Mouse (Mus musculus) C2C12 (cell line): ENCODE measurements around the gene Ccdc92. TPM values are rescaled to one million over a fixed set of nuclear protein-coding genes. Genes with fewer than 3 reads are reported as not detected.

Source experiments
- H3K27me3 ChIP-seq: one replicate; pipeline ENCODE4 v1.6.1; 2011; ENCODE audit not compliant: control insufficient read depth, insufficient read depth, insufficient read length
- H3K36me3 ChIP-seq: one replicate; pipeline ENCODE4 v1.6.1; 2011; ENCODE audit not compliant: control insufficient read depth, insufficient read depth
- H3K4me3 ChIP-seq: one replicate; pipeline ENCODE4 v1.5.1; 2011; ENCODE audit warnings: mild to moderate bottlenecking, control low read depth; ENCODE audit not compliant: poor library complexity, insufficient read depth, severe bottlenecking
- H3K79me2 ChIP-seq: one replicate; pipeline ENCODE4 v1.6.1; 2011; ENCODE audit not compliant: control insufficient read depth, insufficient read depth
- H3K79me3 ChIP-seq: one replicate; pipeline ENCODE4 v1.6.1; 2011; ENCODE audit warnings: low read depth, control low read depth
- H3ac ChIP-seq: one replicate; pipeline ENCODE3; 2011; ENCODE audit warnings: low read depth; ENCODE audit not compliant: control insufficient read depth, insufficient read length
- CEBPB ChIP-seq: IDR thresholded peaks from one replicate; pipeline ENCODE4 v1.6.1; 2011; ENCODE audit warnings: low read depth, mild to moderate bottlenecking, control low read depth, moderate library complexity
- CTCF ChIP-seq: IDR thresholded peaks from one replicate; pipeline ENCODE4 v1.5.1; 2011; ENCODE audit not compliant: control insufficient read depth, insufficient read depth, insufficient read length
- FOSL1 ChIP-seq: IDR thresholded peaks from one replicate; pipeline ENCODE4 v1.8.0; 2011; ENCODE audit warnings: mild to moderate bottlenecking, low read length; ENCODE audit not compliant: poor library complexity, insufficient read depth, severe bottlenecking
- MAX ChIP-seq: IDR thresholded peaks from one replicate; pipeline ENCODE4 v1.6.1; 2011; ENCODE audit warnings: mild to moderate bottlenecking, control low read depth
- MYOD1 ChIP-seq: IDR thresholded peaks from one replicate; pipeline ENCODE4 v1.6.1; 2011; ENCODE audit warnings: low read depth; ENCODE audit not compliant: control insufficient read depth, insufficient read length
- MYOG ChIP-seq: IDR thresholded peaks from one replicate; pipeline ENCODE4 v1.6.1; 2011; ENCODE audit not compliant: control insufficient read depth, insufficient read length; ENCODE audit errors: extremely low read depth
- USF1 ChIP-seq: IDR thresholded peaks from one replicate; pipeline ENCODE4 v1.6.1; 2011; ENCODE audit warnings: low read depth, mild to moderate bottlenecking, control low read depth, moderate library complexity
- polyA plus RNA-seq: library from polyadenylated mRNA; unstranded; fragments of >200 nt; fragmentation: generic; extraction: Trizol; gene quantifications from one replicate; pipeline ENCODE4 v1.2.1, GENCODE M21; 2012; ENCODE audit warnings: missing spikeins

Gene Ccdc92
- polyA plus RNA-seq, 1 experiment = 12.2 TPM

GRCm38 (mm10) chr5:124840669-124841068, 21.6 kb downstream of the Ccdc92 start:
- no peaks in the 10 kb centered on the region for H3K36me3 ChIP-seq
- no peaks in the 10 kb centered on the region for H3K79me3 ChIP-seq
- H3ac ChIP-seq = no peak overlapping the region
- no peak for TF ChIP-seq MAX
- TF ChIP-seq FOSL1 = no peak
- TF ChIP-seq CEBPB = no peak
- TF ChIP-seq MYOG = no peak
- TF ChIP-seq MYOD1 = no peak
- no peak for TF ChIP-seq USF1
- TF ChIP-seq CTCF = no peak
- H3K27me3 ChIP-seq = no peaks in the 10 kb centered on the region
- H3K4me3 ChIP-seq = no peak overlapping the region
- H3K79me2 ChIP-seq = no peaks in the 10 kb centered on the region

- H3K27me3 ChIP-seq = no peaks in the 10 kb centered on the region
- no peak overlapping the region for H3K4me3 ChIP-seq
- H3K36me3 ChIP-seq = no peaks in the 10 kb centered on the region
- TF ChIP-seq MAX (no peak), CTCF (no peak), MYOD1 (no peak), FOSL1 (no peak), USF1 (no peak), CEBPB (no peak), MYOG (no peak)
- no peaks in the 10 kb centered on the region for H3K79me2 ChIP-seq
- H3ac ChIP-seq = no peak overlapping the region
- H3K79me3 ChIP-seq = no peaks in the 10 kb centered on the region
Observed at GRCm38 (mm10) chr5:124840202-124840601, 22.0 kb downstream of the Ccdc92 start.

- TF ChIP-seq FOSL1 (no peak), CEBPB (no peak), USF1 (no peak), MYOG (no peak), CTCF (no peak), MYOD1 (no peak), MAX (no peak)
- no peaks in the 10 kb centered on the region for H3K79me3 ChIP-seq
- H3K79me2 ChIP-seq = no peaks in the 10 kb centered on the region
- H3K36me3 ChIP-seq = no peaks in the 10 kb centered on the region
- H3K27me3 ChIP-seq = no peaks in the 10 kb centered on the region
- no peak overlapping the region for H3ac ChIP-seq
- no peak overlapping the region for H3K4me3 ChIP-seq
Observed at GRCm38 (mm10) chr5:124836621-124837020, 25.6 kb downstream of the Ccdc92 start.

- TF ChIP-seq MYOG (no peak), CEBPB (no peak), MYOD1 (no peak), FOSL1 (no peak), CTCF (no peak), MAX (no peak), USF1 (no peak)
- H3K36me3 ChIP-seq = no peaks in the 10 kb centered on the region
- no peak overlapping the region for H3K4me3 ChIP-seq
- no peaks in the 10 kb centered on the region for H3K27me3 ChIP-seq
- no peaks in the 10 kb centered on the region for H3K79me2 ChIP-seq
- no peak overlapping the region for H3ac ChIP-seq
- H3K79me3 ChIP-seq = no peaks in the 10 kb centered on the region
Observed at GRCm38 (mm10) chr5:124836075-124836474, 26.1 kb downstream of the Ccdc92 start.

- no peaks in the 10 kb centered on the region for H3K79me3 ChIP-seq
- H3ac ChIP-seq = no peak overlapping the region
- no peak for TF ChIP-seq MYOD1
- no peak for TF ChIP-seq FOSL1
- no peak for TF ChIP-seq CTCF
- no peak for TF ChIP-seq CEBPB
- no peak for TF ChIP-seq MYOG
- no peak for TF ChIP-seq USF1
- TF ChIP-seq MAX = no peak
- H3K79me2 ChIP-seq = no peaks in the 10 kb centered on the region
- no peak overlapping the region for H3K4me3 ChIP-seq
- H3K36me3 ChIP-seq = no peaks in the 10 kb centered on the region
- H3K27me3 ChIP-seq = peaks cover 5% of the 10 kb centered on the region
Observed at GRCm38 (mm10) chr5:124835218-124835617, 27.0 kb downstream of the Ccdc92 start.

- H3ac ChIP-seq = no peak overlapping the region
- TF ChIP-seq MYOG = no peak
- no peak for TF ChIP-seq CTCF
- TF ChIP-seq MYOD1 = no peak
- TF ChIP-seq FOSL1 = no peak
- TF ChIP-seq USF1 = no peak
- no peak for TF ChIP-seq MAX
- no peak for TF ChIP-seq CEBPB
- H3K36me3 ChIP-seq = no peaks in the 10 kb centered on the region
- H3K27me3 ChIP-seq = peaks cover 36% of the 10 kb centered on the region
- H3K79me2 ChIP-seq = no peaks in the 10 kb centered on the region
- no peaks in the 10 kb centered on the region for H3K79me3 ChIP-seq
- H3K4me3 ChIP-seq = no peak overlapping the region
Observed at GRCm38 (mm10) chr5:124830331-124830730, 31.9 kb downstream of the Ccdc92 start.
